Comparison of ENCODE assay signal across 7 mouse cellular contexts in the genomic region with DNA sequence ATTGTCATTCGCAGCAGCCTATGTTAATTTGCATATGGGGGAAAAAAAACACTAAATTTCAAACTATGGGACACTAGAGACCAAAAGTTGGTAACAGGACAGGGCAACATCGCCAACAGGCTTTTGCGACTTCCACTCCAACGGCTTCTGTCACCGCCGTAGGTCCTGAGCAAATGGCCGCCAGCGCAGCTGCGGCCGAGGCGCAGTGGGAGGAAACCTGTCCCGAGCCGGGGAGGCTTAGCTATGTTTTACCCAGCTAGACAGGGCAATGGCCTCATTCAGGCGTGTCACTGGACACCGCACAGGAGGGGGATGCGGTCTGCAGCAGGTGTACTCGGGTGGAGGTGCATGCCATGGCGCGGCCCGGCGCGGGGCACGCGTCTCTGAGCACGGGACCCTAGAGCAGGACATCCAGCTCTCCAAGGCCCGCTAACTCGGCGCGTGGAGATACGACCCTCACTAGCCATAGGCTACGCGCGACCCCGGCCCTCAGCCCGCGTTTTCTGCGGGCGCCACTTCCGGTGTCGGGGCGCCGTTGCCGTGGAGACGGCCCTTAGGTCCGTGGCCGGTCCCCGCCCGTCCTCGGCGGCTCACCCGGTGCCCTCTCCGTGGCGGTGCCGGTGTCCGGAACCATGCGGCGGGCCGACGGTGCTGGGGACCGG. TPM values are rescaled to one million over a fixed set of nuclear protein-coding genes. Genes with fewer than 3 reads are reported as not detected.
A peak's percentile ranks its signal among the peaks of the same experiment; 100 is the strongest.
DNase-seq lines count a peak whose midpoint lies in the region; ATAC-seq and TF ChIP-seq lines count a peak whose summit lies in the region.

No protein-coding gene starts in this region.

- peak overlapping the region; percentile 99 for H3K4me3 ChIP-seq in lung, adult 2 months (replicated peaks; ENCODE audit: extremely low read depth, low read depth, low read length)
- H3K4me3 ChIP-seq in brown adipose tissue, adult 24 weeks (ENCODE audit: insufficient read depth, low read depth, low read length) = peak overlapping the region; percentile 77
- peak overlapping the region; percentile 81 for H3K4me3 ChIP-seq in forebrain, embryonic 15.5 days
- H3K4me3 ChIP-seq in limb, embryonic 14.5 days (replicated peaks; ENCODE audit: low read length) = peak overlapping the region; percentile 89
- peak overlapping the region; percentile 82 for H3K4me3 ChIP-seq in midbrain, embryonic 16.5 days (ENCODE audit: low read depth, low read length)

- no peak for DNase-seq in lung, adult 2 months
- no peak for DNase-seq in lung, adult 18-20 months
- no peak for DNase-seq in limb, embryonic 14.5 days (ENCODE audit: low spot score)
- DNase-seq in urinary bladder, adult 18-20 months (ENCODE audit: low spot score in 2 of 2) = no peak

- peak overlapping the region; percentile 85 for H3K9ac ChIP-seq in forebrain, embryonic 15.5 days (replicated peaks)
- H3K9ac ChIP-seq in limb, embryonic 14.5 days (ENCODE audit: low read depth, low read length, severe bottlenecking) = peak overlapping the region; percentile 89
- peak overlapping the region; percentile 93 for H3K9ac ChIP-seq in midbrain, embryonic 16.5 days (ENCODE audit: low read depth, low read length)

- no peaks in the 10 kb centered on the region for H3K27me3 ChIP-seq in forebrain, embryonic 15.5 days
- no peaks in the 10 kb centered on the region for H3K27me3 ChIP-seq in limb, embryonic 14.5 days (ENCODE audit: control insufficient read depth, insufficient read depth, low read length)
- H3K27me3 ChIP-seq in midbrain, embryonic 16.5 days (ENCODE audit: control insufficient read depth, insufficient read depth, low read depth, low read length) = no peaks in the 10 kb centered on the region

- no peaks in the 10 kb centered on the region for H3K9me3 ChIP-seq in forebrain, embryonic 15.5 days
- no peaks in the 10 kb centered on the region for H3K9me3 ChIP-seq in limb, embryonic 14.5 days (ENCODE audit: control insufficient read depth, low read length)
- no peaks in the 10 kb centered on the region for H3K9me3 ChIP-seq in midbrain, embryonic 16.5 days (replicated peaks; ENCODE audit: control insufficient read depth, low read length, poor library complexity, severe bottlenecking)

- H3K4me2 ChIP-seq in forebrain, embryonic 15.5 days (replicated peaks) = peak overlapping the region; percentile 96
- H3K4me2 ChIP-seq in limb, embryonic 14.5 days (replicated peaks; ENCODE audit: low read depth, low read length, severe bottlenecking) = peak overlapping the region; percentile 82
- H3K4me2 ChIP-seq in midbrain, embryonic 16.5 days (ENCODE audit: low read length) = peak overlapping the region; percentile 94

- WGBS in lung, adult 2 months = under 1% methylated on average over 60 of the region's 60 CpGs
- under 1% methylated on average over 60 of the region's 60 CpGs for WGBS in forebrain, embryonic 15.5 days
- WGBS in limb, embryonic 14.5 days = 2% methylated on average over 60 of the region's 60 CpGs
- under 1% methylated on average over 58 of the region's 60 CpGs for WGBS in midbrain, embryonic 16.5 days

- ATAC-seq in forebrain, embryonic 15.5 days (replicated peaks) = peak; percentile 65
- ATAC-seq in limb, embryonic 14.5 days (ENCODE audit: low FRiP score, low read depth) = peak; percentile 66
- peak; percentile 75 for ATAC-seq in midbrain, embryonic 16.5 days

- peaks cover 5% of the 10 kb centered on the region for H3K4me1 ChIP-seq in lung, adult 2 months (ENCODE audit: control insufficient read depth, insufficient read depth, low read length)
- H3K4me1 ChIP-seq in brown adipose tissue, adult 24 weeks (ENCODE audit: control insufficient read depth, insufficient read depth, insufficient read length, low read length) = peaks cover 3% of the 10 kb centered on the region
- H3K4me1 ChIP-seq in forebrain, embryonic 15.5 days = peaks cover 19% of the 10 kb centered on the region
- peaks cover 11% of the 10 kb centered on the region for H3K4me1 ChIP-seq in limb, embryonic 14.5 days (ENCODE audit: control insufficient read depth, insufficient read depth, low read length)
- H3K4me1 ChIP-seq in midbrain, embryonic 16.5 days (ENCODE audit: control insufficient read depth, insufficient read depth, low read length) = peaks cover 17% of the 10 kb centered on the region

- no peaks in the 10 kb centered on the region for H3K36me3 ChIP-seq in forebrain, embryonic 15.5 days
- H3K36me3 ChIP-seq in limb, embryonic 14.5 days (ENCODE audit: control insufficient read depth, insufficient read depth, low read length) = peaks cover 19% of the 10 kb centered on the region
- 0 out of 2 replicates have a peak, but pooled peaks cover 4% of the 10 kb centered on the region for H3K36me3 ChIP-seq in midbrain, embryonic 16.5 days (ENCODE audit: control insufficient read depth, insufficient read depth, low read length)

- no peak for TF ChIP-seq POLR2A in lung, adult 2 months (IDR thresholded peaks at IDR 0.05; ENCODE audit: borderline replicate concordance, extremely low read depth, low read depth, low read length)
- TF ChIP-seq POLR2A in limb, embryonic 14.5 days (IDR thresholded peaks at IDR 0.05; ENCODE audit: borderline replicate concordance, extremely low read depth, insufficient read depth, insufficient read length) = no peak

- TF ChIP-seq CTCF in lung, adult 2 months (IDR thresholded peaks at IDR 0.05; ENCODE audit: insufficient read depth, low read length) = no peak

- peak overlapping the region; percentile 87 for H3K27ac ChIP-seq in brown adipose tissue, adult 24 weeks (replicated peaks; ENCODE audit: low read depth, low read length)
- peak overlapping the region; percentile 95 for H3K27ac ChIP-seq in forebrain, embryonic 15.5 days (replicated peaks)
- peak overlapping the region; percentile 87 for H3K27ac ChIP-seq in limb, embryonic 14.5 days (replicated peaks; ENCODE audit: low read depth, low read length)
- peak overlapping the region; percentile 99 for H3K27ac ChIP-seq in midbrain, embryonic 16.5 days (ENCODE audit: low read length)

RNA-seq across cellular contexts. Expression of a gene that starts 16.7 kb away (rescaled TPM):
- polyA plus RNA-seq in lung, adult 2 months (2012; rRNA removed) = 26.3 and 36.5 TPM in 2 replicates
- 17.7 and 26.5 TPM in 2 replicates for polyA plus RNA-seq in brown adipose tissue, adult 24 weeks (2012; ENCODE audit: insufficient read depth, insufficient read length, missing spikeins)
- 12.4 and 13.5 TPM in 2 replicates for polyA plus RNA-seq in forebrain, embryonic 15.5 days (2015; fragmentation: Nextera tagmentation; extraction: Ambion mirVana)
- 6.4 and 11.8 TPM in 2 replicates for polyA plus RNA-seq in limb, embryonic 14.5 days (2012; rRNA removed)
- 5.0 and 5.3 TPM in 2 replicates for polyA plus RNA-seq in limb, embryonic 14.5 days (2014; fragmentation: Nextera tagmentation; extraction: Ambion mirVana)
- 14.1 and 18.1 TPM in 2 replicates for polyA plus RNA-seq in midbrain, embryonic 16.5 days (2015; fragmentation: Nextera tagmentation; extraction: Ambion mirVana)
